Mouse (Mus musculus) spleen, postnatal 36 days (tissue): ENCODE measurements at regions not wholly inside any gene's neighbourhood (a gene's known extent, or its start where the extent isn't known, plus 50 kb on each side); places are given as distances from the start of the nearest gene placed in this dataset.

Experiments used
- DNase-seq, 2 experiments: peaks; one replicate each; pipeline ENCODE4 v3.0.0; 2022; ENCODE audit warnings: low spot score in 2 of 2, mixed read lengths in 1 of 2

DNA sequence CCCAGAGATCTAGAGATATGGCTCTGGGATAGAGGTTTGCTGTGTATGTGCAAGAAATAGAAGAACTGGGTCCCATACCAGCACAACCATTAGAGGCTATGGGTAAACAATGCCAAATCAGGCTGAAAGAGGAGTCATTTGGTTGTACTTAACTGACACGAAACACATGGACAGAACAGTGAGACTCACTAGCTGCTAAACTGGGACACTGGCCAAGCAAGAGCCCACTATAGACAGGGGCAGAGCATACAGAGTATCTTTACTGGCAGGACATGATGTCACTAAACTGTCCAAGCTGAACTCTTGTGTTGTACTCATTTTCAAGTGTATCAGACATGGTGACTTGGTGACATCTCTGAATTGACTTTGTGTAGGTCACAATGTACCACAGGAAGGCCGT is 371.3 kb upstream of the Dynlrb2 start:
- no peak for DNase-seq

DNA sequence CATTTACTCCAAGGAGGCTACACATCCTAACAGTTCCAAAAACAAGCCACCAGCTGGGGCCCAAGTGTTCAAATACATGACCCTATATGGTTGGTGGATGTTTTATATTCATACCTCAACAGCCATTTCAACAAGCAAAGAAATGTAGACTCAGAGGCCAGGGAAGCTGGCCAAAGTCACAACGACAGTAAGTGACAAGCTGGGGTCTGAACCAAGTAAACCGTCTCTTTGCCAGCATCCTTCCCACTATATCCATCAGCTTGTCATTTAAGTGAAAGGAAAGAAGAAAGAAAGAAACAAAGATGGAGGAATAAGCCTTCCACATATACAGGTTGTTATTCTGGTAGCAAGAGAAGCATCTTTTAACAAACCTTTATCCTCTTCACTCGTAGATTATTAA is 371.7 kb upstream of the Dynlrb2 start:
- no peak for DNase-seq

DNA sequence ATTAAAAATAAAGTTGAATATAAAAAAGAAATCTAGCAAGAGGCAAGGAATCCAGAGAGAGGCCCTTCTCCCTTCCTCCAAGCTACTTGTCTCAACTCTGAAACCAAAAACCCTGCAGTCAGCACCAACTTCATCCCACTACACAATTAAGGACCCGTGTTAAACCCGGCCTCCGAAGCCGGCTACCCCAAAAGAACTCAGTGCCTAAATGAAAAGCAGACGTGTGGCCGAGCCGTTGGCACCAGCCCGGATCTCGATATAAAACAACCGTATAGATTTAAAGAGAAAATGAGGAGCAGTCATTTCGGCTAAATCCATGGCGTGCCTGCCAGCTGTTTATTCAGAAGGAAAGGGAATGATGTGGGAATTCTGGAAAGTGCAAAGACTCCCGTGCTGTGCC is 384.7 kb upstream of the Dynlrb2 start:
- no peak for DNase-seq

GRCm38 (mm10) chr8:116117919-116118318 is 386.9 kb upstream of the Dynlrb2 start:
- DNase-seq = no peak

- DNase-seq = no peak
Measured at GRCm38 (mm10) chr8:116116625-116117024, 388.1 kb upstream of the Dynlrb2 start.

DNA sequence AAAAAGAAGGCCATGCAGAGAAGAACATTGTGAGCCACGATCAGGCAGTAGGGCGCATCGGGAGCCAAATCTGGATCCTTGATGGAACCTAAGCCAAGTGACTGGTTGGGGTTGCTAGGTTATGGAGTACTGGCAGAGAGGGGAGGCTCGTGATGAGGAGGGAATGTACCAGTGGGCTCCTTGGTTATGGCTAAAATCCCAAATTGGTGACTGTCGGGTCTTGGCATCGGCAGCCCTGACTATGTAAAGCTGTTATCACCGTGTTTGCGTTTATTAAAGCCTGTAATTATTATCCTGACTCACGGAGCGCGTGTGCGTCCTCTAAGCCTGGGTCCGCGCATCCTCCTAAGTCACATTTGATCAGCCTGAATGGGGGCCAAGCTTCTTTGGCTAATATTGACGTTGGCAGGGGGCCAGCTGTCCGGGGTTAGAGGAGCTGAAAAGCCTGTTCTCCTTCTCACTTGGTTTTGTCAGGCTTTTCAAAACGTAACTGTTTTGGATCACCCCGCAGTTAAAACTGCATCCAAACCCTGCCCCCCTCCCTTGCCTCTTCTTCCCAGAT is 388.9 kb upstream of the Dynlrb2 start:
- DNase-seq = peak in 1 of 2 experiments; percentile 1

- no peak for DNase-seq
Measured at GRCm38 (mm10) chr8:116114978-116115377, 389.8 kb upstream of the Dynlrb2 start.

DNA sequence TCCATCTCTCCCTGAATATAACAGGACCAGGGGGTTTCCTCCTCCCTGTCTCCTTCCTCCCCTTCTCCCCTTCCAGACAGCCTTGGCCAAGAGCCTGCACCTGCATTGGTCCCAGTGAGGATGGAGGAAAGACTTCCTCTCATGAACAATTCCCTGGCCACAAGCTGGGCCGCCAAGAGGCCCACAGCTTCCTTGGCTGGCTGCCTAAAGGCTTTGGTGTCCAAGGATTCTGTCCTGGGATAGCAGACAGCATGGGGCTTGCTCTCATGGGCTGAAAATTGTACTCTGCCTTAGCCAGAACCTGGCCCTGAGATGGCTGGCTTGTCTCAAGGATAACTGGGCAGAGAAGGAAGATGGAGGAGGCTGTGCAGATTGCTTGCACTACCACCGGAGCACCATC is 390.3 kb upstream of the Dynlrb2 start:
- no peak for DNase-seq

GRCm38 (mm10) chr8:116111168-116111567 is 393.6 kb upstream of the Dynlrb2 start:
- DNase-seq = no peak

DNA sequence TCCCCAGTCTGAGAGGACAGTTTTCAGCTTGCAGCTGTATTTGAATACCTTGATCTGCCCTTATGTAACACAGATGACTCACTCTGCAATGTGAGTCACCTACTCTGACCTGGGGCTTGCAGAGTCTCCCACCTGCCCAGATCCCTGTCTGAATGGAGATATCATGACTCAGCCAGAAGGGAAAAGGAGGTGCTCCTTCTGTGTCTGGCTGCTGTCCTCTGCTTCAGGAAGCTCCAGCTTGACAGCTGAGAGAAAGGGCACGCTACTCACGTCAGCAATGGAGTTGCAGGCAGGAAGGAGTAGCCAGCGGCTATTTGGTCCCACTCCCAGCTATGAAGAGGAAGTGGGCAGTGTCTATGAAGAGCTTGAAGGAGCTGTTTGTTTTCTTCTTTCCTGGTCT is 389.1 kb upstream of the Maf start:
- peak in 1 of 2 experiments; percentile 2 for DNase-seq

DNA sequence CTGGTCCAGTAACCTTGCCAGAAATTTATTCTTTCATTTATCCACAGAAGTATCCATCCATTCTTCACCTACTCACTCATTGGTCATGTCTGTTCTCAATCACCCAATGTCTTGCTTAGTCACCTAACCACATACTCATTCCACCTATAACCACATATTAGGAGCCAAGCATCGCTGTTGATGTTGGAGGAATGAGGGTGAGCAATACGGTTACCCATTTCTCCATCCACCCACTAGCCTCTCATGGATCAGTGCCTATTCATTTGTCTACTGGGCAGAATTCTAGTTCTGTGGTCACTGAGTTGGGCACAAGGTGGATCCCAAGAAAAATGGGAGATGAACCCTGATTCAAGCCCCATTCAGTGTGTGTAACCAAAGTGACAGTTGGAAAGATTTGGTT is 375.6 kb upstream of the Maf start:
- DNase-seq = no peak

GRCm38 (mm10) chr8:116078849-116079407 is 371.3 kb upstream of the Maf start:
- no peak for DNase-seq

DNA sequence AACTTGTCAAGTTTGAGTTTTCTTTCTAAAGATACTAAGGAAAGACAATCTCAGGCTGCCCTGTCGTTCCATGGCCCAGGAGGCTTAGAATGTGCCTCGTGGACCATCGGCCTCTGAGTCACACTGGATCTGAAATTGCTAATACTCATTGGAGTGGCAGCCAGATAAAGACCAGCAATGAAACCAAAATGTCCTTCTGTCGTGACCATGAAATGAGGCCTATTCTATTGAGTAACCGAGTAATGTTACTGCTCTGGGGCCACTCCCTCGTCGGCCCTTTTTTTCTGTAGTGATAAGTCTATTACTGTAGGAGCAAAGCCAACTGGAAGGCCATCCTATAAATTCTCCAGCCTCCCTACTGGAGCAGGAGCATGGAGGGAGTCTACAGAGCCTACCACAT is 363.9 kb upstream of the Maf start:
- DNase-seq = no peak

GRCm38 (mm10) chr8:116069538-116069937 is 361.9 kb upstream of the Maf start:
- no peak for DNase-seq

GRCm38 (mm10) chr8:116067978-116068375 is 360.4 kb upstream of the Maf start:
- DNase-seq = no peak

DNA sequence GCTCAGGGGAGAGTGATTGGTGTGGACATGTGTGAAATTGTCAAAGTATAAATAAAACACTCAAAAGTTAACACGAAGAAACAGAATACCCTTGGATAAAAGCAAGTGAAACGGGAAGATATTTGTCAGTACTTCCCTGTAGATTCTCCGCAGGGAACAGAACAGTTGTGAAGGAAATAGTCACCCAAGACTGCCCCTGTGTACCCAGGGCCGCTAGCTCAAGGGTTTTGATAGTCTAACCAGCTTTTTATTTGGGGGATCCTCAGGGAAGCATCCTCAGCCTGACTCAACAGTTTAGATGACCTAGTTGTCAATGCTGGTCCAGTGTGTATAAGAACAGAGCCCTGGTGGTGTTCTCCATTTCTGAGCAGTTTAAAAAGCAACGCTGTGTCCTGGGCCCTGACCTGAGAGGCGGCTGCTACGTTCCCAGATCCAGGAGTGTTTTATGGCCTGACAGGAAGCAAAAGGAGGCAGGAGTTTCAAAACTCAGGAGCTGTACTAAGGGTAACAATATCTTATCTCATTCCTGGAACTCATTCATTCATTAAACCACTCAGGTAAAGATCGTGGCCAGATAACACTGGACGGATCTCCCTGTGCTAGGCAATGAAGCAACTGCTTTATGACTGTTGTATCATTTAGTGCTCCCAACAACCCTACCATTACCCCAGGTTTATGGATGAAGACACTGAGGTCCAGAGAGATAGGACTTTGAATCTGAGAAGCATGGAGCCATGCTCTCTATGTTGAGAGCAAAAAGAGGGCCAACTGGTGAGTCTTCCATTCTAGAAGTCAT is 359.8 kb upstream of the Maf start:
- no peak for DNase-seq

DNA sequence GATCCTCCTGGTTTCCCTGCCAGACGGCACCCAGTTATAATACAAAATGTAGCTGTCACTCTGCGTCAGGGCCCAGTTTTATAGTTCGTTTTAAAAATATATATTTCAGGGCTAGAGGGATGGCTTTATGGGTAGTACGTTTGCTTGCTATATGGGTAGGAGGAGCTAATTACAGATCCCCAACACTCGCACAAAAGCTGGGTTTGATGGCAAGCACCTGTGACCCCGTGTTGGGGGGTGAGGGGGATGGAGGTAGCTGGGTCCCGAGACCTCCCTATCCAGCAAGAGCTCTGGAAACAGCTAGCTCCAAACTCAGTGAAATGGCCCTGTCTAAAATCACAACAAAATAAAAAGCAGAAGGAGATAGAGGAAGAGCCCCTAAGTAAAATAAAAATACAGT is 358.3 kb upstream of the Maf start:
- DNase-seq = no peak

DNA sequence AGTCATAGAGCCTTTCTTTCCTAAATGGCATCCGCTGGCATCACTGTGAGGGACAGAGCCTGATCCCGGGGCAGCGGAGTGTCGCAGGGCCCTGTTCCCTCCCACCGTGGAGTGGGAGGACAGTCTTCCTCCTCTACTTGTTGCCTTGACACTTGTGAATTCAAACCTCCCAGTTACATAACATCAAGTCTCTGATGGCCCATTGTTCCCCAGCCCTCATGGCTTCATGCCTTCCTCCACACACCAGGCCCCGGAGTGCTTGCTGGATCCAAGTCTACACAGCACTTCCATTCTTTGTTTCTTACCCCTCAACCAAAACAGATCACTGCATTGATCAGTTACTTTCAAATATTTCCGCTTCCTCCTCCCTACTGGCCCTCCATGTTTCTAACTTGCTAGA is 357.7 kb upstream of the Maf start:
- DNase-seq = no peak

GRCm38 (mm10) chr8:116064562-116064961 is 357.0 kb upstream of the Maf start:
- no peak for DNase-seq

GRCm38 (mm10) chr8:116063541-116063940 is 355.9 kb upstream of the Maf start:
- no peak for DNase-seq

DNA sequence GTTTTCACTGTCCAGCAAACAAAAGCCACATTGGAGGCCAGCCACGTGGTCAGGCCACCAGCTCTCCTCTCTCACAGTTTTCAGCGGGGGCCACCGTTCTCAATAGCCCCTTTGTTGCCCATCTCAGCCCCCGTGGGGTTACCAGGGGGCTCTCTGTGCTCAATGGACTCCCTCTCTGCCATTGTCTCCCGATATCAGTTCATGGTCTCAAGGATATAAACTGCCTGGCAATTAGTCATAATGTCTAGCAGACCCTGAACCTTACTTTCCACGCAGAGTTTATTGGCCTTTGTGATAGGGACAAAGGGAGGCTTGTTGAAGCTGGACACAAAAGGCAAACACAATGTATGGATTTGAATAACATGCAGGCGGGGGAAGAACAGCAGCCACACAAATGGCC is 345.9 kb upstream of the Maf start:
- no peak for DNase-seq

DNA sequence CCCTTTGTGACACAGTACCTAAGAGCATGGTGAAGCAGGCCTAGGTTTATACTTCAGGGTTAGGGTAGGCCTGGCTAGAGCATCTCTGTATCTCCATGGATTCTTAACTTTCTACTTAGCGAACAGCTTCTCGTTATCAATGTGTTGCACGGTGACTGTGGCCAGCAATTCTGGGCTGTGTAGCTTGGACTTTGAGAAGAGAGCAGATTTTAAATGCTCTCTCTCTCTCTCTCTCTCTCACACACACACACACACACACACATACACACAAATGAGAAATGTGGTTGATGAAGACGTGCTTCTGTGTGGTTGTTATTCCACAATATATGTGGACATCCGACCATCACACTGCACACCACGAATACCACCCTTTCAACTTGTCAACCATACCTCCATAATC is 345.4 kb upstream of the Maf start:
- no peak for DNase-seq

- no peak for DNase-seq
Measured at GRCm38 (mm10) chr8:116048480-116048879, 340.9 kb upstream of the Maf start.
